Mouse (Mus musculus) right cerebral cortex, postnatal 4 days (tissue): ENCODE data around the gene Tusc2.

Source experiments
- DNase-seq: peaks from one replicate; pipeline ENCODE4 v3.0.0-alpha.2; 2022

Tusc2 gene

GRCm38 (mm10) chr9:107590773-107591060, 27.7 kb downstream of the Tusc2 start:
- DNase-seq = no peak

GRCm38 (mm10) chr9:107593101-107593976, 30.3 kb downstream of the Tusc2 start:
- no peak for DNase-seq

- DNase-seq = no peak
Measured at GRCm38 (mm10) chr9:107594281-107595062, 31.4 kb downstream of the Tusc2 start.

GRCm38 (mm10) chr9:107596619-107597569, 33.8 kb downstream of the Tusc2 start:
- DNase-seq = no peak

DNA sequence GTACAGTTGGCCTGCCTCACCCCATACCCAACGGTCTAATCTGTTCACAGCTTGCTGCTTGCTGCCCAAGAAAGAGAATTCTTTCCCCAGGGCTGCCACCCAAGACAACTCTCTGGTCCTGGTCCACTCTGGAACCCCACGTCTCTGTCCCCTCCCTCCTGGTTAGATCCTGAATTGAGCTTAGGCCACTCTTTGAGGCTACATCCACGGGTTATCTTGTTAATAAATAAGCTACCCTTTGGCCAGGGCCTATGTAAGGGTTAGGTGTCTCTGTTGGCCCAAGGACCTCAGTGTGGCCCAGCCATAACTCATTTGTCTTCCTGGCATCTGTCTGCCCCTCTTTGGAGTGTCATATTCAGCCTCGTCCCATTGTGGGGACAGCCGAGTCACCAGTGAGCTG, 35.3 kb downstream of the Tusc2 start:
- no peak for DNase-seq

DNA sequence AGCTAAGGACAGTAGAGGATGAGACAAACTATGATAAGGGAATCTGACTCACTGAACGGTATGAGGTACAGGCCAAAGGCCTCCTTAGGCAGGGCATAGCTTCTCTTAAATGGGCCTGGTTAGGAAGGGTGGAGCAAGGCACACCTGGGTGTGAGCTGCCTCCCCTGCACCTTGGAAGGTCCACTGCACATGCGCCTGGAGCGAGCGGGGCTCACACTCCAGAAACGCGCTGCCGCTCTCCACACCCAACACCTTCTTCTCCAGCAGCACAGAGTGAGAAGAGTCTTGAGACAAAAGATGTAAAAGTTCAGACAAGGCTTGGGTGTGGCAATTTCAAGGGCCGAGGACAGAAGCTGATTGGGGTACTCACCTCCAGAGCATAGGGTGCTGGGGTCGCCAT, 36.4 kb downstream of the Tusc2 start:
- DNase-seq = no peak

DNA sequence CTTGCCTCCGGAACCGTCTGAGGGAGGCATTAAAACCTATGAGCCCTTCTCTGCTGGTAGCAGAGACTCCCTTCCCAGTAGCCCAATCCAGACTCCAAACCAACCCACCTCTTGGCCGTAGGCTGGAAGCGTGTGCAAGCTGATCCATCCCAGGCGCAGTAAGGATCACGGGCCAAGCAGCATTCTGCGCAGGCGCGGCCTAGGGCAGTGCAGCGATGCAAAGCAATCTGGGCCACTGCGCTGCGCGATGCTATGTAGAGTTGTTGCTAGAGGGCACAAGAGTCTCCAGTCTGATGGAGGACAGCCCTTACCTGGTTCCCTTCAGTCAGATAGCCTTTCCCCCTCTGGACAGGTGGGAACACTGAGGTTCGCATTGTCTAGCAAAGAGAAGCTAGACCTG, 36.8 kb downstream of the Tusc2 start:
- peak; percentile 37 for DNase-seq

GRCm38 (mm10) chr9:107600745-107601144, 37.7 kb downstream of the Tusc2 start:
- no peak for DNase-seq

DNA sequence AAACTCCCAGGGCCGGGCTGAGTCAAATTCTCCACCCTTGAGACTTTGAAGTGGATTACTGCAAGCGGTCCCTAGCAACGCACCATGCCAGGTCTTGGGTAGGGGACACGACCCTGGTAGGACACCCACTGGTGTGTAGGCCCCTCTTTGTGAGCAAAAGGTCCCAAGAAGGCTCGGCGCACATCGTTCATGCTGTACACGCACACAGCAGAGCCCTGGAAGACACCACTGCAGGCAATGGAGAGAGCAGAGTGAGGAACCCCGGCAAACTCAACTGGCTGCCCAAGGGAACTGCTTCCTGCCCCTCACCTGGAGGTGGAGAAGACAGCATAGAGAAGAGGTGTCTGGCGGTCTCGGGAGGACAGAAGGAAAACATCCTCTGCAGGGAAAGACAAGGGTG, 38.2 kb downstream of the Tusc2 start:
- no peak for DNase-seq

DNA sequence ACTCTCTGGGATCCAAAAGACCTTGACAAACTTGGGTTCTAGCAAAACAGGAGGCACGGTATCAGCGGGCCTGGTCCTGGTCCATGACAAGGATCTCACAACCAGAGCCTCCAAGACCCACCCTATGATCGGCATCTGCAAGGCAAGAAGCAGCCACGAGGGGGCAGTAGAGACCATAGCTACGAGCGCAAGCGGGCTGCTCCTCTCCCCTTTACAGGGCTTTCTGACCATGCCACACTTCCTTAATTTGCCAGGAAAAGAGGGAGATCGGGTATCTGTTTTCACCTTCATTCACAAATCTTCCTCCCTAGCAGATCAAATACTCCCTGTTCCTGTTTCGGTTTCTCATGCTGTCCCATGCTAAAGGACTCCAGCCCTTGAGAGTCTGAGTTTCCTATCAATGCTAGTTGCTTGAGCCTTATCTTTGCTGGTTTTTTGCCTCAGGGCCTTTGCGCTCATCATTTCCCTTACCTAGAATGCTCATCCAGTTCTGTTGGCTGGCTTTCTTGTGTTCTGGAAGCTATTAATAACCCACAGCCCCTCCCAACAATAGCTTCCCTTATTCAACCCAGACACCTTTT, 39.1 kb downstream of the Tusc2 start:
- DNase-seq = peak; percentile 99

DNA sequence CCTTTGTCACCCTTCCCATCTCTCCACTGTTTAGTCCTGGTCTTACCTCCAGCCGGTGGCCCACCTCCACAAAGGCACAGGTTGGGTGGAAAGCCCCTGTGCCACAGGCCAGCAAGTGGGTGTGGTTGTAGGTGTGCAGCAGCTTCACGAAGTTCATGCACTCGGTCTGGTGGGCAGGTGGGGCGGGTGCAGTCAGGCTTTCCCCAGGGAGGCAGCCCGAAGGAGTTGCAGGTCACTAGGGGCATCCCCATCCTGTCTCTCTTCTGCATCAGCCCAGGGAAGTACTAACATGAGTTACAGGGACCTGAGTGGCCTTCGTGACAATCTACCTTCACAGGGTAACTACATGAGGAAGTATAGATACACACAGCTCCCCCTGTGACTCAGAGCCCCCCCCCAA, 40.2 kb downstream of the Tusc2 start:
- DNase-seq = no peak

DNA sequence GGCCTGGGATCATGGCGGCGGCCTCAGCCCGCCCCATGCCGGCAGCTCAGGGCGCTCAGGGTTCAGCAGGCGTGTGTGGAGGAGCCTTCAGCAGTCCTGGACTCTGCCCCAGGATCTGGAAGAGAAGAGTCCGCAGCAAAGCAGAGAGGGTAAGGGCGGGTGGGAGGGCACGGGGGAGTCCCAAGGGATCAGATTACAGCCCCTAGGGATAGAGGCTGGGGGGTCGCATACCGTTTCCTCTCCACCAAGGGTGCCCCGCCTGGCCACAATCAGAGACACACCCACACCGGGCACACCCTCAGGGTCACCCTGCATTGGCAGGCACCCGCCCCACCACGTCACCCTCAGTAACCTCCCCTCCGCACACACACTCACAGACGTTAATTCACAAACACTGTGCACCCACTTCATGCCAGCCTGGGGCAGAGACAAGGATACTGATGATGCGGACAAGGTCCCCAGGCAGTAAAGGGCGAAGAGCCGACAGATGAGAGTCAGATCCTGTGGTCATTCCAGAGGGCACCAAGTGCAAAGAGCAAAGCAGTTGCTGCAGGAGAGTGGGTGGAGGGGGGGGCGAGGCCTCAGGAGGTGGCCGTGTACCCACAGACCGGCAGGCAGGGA, 42.1 kb downstream of the Tusc2 start:
- DNase-seq = no peak

DNA sequence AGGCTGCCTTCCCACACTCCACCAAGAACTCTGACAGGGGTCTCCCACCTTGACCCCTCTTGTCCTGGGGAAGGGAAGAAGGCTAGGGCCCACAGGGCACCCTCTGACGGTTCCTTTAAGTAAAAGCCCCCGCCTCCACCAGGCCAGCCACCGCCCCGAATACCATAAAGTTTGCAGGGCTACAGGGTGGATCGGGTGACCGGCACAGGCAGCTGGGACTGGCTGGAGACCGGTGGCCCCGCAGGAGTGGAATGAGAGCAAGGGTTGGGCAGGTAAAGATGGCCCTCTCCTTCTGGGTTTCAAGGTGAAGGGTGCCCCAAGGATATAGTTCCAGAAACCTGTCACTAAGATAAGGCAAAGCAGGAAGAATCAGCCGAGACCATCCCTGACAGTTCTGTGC, 43.5 kb downstream of the Tusc2 start:
- DNase-seq = no peak

GRCm38 (mm10) chr9:107607036-107607435, 44.0 kb downstream of the Tusc2 start:
- no peak for DNase-seq

- DNase-seq = no peak
Measured at GRCm38 (mm10) chr9:107607653-107608245, 44.7 kb downstream of the Tusc2 start.

DNA sequence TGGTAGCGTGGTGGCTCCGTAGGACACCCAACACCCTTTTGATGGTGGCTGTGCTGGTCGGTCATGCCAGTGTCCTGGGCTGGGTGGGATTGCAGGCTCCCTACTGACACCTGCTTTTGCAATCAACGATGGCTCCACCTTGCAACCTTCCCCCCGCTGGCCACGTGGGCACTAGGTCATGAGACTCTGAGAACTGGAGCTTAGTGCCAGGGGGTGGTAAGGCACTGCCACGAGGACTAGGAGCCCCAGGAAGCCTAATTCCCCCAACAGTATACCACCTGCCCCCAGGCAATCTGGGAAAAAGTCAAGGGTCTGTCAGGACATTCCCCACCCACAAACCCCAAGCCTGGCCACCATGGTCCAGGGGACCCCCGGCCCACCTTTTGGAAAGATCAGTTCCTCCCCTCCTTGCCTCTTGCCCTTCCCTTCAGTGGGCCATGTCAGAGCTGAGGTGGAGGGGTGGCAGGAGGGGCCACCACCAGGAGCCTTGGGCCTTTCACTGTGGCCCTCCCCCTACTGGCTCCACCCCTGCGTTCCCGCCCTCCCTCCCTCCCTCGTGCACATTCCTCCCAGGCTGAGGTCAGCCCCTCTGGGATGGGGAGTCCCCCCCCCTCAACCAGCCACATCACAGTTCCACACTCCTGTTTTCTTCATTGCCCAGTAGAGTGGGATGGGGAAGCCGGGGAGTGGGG, 45.8 kb downstream of the Tusc2 start, which contains the start of gene Sema3b:
TSS of gene Sema3b (minus strand) at position 489 of the 692 bp plus-strand sequence.
- no peak for DNase-seq

DNA sequence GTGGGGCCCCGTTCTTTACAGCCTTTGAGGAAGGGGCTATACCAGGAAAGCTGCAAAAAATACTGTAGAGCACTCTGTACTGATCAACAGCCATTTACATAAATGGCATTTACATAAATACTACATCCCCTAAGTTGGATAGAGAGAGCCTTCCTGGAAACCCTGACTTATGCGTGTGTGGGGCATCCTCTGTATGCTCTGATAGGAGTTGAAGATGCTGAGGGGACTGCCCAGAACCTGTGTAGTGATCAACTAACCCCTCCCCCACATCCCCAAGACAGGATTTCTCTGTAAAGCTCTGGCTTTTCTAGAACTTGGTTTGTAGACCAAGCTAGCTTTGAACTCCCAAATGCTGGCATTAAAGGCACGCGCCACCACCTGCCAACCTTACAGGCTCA, 46.4 kb downstream of the Tusc2 start:
- no peak for DNase-seq

- DNase-seq = no peak
Measured at GRCm38 (mm10) chr9:107611456-107612190, 48.6 kb downstream of the Tusc2 start.

- DNase-seq = peak; percentile 99
Measured at GRCm38 (mm10) chr9:107612191-107612944, 49.3 kb downstream of the Tusc2 start.
